Mouse (Mus musculus): ENCODE results near the gene Slc50a1. TPM values are rescaled to one million over a fixed set of nuclear protein-coding genes. Genes with fewer than 3 reads are reported as not detected.

Slc50a1 gene
- polyA plus RNA-seq, 1 experiment from 2014 or later: 38.6 TPM

DNA sequence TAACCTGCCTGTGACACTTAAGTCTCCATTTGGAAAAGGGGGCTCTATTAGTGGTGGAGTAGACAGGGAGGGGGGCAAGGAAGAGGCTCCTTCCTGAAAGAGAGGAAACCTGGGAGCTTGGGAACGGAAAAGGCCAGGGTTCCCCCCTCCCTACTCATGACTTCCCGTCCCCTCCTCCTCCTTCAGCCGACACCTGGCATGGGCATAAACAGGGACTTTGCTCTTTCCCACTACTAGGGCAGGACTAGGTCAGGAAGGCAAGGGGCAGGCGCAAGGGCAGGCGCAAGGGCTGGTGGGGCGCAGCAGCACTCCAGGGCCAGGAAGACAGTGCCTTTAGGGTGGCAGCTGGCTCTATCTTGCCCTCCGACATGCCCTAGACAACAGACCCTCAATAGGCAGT, 7.7 kb upstream of the Slc50a1 start:
- Histone ChIP-seq H3K4me2 (ENCODE audit: low read length) (peak overlapping the region; percentile 24; the same call in 1 of the 2 replicates), H3K27me3 (replicated peaks; ENCODE audit: control insufficient read depth, insufficient read depth, low read length) (peaks cover 2% of the 10 kb centered on the region; the same call in 1 of the 2 replicates), H3K4me1 (replicated peaks; ENCODE audit: control insufficient read depth, insufficient read depth, low read length) (peaks cover 36% of the 10 kb centered on the region), H3K9ac (replicated peaks; ENCODE audit: low read depth, low read length) (no peak overlapping the region), H3K27ac (ENCODE audit: low read length) (no peak overlapping the region), H3K9me3 (ENCODE audit: control insufficient read depth, low read length) (no peaks in the 10 kb centered on the region), H3K36me3 (ENCODE audit: control insufficient read depth, insufficient read depth) (no peaks in the 10 kb centered on the region), H3K4me3 (replicated peaks; ENCODE audit: low read length) (no peak overlapping the region)
- WGBS: 89% methylated on average over 6 of the region's 7 CpGs
- no peak for ATAC-seq

DNA sequence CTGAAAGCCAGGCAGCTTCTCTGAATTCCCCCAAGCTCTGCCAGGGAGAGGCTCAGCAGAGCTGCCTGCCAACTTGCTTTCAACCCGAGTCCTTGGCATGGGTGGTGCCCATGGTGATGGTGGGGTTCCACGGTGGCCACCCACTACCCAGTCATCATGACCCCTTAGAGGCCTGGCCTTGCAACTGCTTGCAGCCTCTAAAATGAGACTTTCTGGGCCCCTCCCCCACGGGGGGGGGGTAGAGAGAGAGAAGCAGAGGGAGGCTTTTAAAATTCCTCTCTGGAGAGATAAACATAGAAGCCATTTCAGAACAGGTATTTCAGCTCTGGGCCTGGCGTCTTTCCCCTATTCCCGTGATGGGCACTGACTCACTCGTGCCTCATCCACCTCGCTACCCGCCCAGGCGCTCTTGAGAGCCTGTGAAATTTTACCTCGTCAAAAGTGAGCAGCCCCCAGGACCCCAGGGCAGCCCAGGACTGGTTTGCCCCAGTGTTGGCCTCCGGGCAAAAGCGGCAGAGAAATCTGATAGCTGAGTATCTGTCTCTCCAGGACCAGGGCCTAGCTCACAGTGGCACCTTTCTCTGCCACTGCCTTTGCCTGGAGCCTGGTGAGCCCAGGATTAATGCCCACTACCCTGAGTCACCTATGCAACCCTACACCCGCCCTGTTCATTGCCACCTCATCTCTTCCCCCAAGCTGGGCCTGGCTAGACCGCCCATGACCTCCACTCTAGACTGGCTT, 7.1 kb upstream of the Slc50a1 start:
- no peak for ATAC-seq
- H3K4me3 ChIP-seq (replicated peaks; ENCODE audit: low read length): no peak overlapping the region
- no peak overlapping the region for H3K4me2 ChIP-seq (ENCODE audit: low read length)
- WGBS: 54% methylated on average over 14 of the region's 14 CpGs
- H3K27ac ChIP-seq (ENCODE audit: low read length): no peak overlapping the region
- H3K36me3 ChIP-seq (ENCODE audit: control insufficient read depth, insufficient read depth): no peaks in the 10 kb centered on the region
- H3K4me1 ChIP-seq (replicated peaks; ENCODE audit: control insufficient read depth, insufficient read depth, low read length): peaks cover 36% of the 10 kb centered on the region
- H3K9ac ChIP-seq (replicated peaks; ENCODE audit: low read depth, low read length): no peak overlapping the region; the same call in 1 of the 2 replicates
- peaks cover 2% of the 10 kb centered on the region; the same call in 1 of the 2 replicates for H3K27me3 ChIP-seq (replicated peaks; ENCODE audit: control insufficient read depth, insufficient read depth, low read length)
- H3K9me3 ChIP-seq (ENCODE audit: control insufficient read depth, low read length): no peaks in the 10 kb centered on the region

GRCm38 (mm10) chr3:89276061-89276460, 5.7 kb upstream of the Slc50a1 start:
- WGBS: 94% methylated on average over 13 of the region's 13 CpGs

DNA sequence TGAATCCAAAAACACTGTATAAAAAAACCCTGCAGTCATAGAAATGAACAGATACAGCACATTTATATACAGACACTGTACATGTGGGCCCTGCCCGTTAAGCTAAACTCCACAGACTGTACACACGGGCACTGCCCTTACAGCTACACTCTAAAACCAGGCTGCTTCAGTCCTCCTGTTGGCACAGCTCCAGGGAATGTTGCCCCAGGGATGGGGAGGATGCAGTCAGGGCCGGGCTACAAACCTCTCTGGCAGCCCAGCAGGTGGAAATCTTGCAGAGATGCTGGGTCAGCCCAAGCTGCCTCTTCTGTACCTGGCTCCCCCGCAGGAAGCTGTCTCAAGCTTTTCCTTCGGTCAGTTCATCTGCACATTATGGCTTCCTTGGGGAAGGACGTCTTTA, 1.4 kb upstream of the Slc50a1 start:
- 45% methylated on average over 6 of the region's 6 CpGs for WGBS
- Histone ChIP-seq H3K4me2 (ENCODE audit: low read length) (no peak overlapping the region), H3K9ac (replicated peaks; ENCODE audit: low read depth, low read length) (no peak overlapping the region), H3K27ac (ENCODE audit: low read length) (no peak overlapping the region), H3K27me3 (replicated peaks; ENCODE audit: control insufficient read depth, insufficient read depth, low read length) (no peaks in the 10 kb centered on the region), H3K4me3 (replicated peaks; ENCODE audit: low read length) (no peak overlapping the region), H3K36me3 (ENCODE audit: control insufficient read depth, insufficient read depth) (no peaks in the 10 kb centered on the region), H3K4me1 (replicated peaks; ENCODE audit: control insufficient read depth, insufficient read depth, low read length) (peaks cover 23% of the 10 kb centered on the region), H3K9me3 (ENCODE audit: control insufficient read depth, low read length) (no peaks in the 10 kb centered on the region)
- no peak for ATAC-seq

More at GRCm38 (mm10) chr3:89276061-89276460, 5.7 kb upstream of the Slc50a1 start:
- H3K27me3 ChIP-seq (replicated peaks; ENCODE audit: control insufficient read depth, insufficient read depth, low read length): no peaks in the 10 kb centered on the region; the same call in 1 of the 2 replicates
- peaks cover 26% of the 10 kb centered on the region for H3K4me1 ChIP-seq (replicated peaks; ENCODE audit: control insufficient read depth, insufficient read depth, low read length)
- no peaks in the 10 kb centered on the region for H3K9me3 ChIP-seq (ENCODE audit: control insufficient read depth, low read length)
- H3K9ac ChIP-seq (replicated peaks; ENCODE audit: low read depth, low read length): no peak overlapping the region
- no peaks in the 10 kb centered on the region for H3K36me3 ChIP-seq (ENCODE audit: control insufficient read depth, insufficient read depth)
- H3K4me3 ChIP-seq (replicated peaks; ENCODE audit: low read length): no peak overlapping the region
- no peak overlapping the region for H3K27ac ChIP-seq (ENCODE audit: low read length)
- no peak overlapping the region for H3K4me2 ChIP-seq (ENCODE audit: low read length)
- ATAC-seq: no peak

DNA sequence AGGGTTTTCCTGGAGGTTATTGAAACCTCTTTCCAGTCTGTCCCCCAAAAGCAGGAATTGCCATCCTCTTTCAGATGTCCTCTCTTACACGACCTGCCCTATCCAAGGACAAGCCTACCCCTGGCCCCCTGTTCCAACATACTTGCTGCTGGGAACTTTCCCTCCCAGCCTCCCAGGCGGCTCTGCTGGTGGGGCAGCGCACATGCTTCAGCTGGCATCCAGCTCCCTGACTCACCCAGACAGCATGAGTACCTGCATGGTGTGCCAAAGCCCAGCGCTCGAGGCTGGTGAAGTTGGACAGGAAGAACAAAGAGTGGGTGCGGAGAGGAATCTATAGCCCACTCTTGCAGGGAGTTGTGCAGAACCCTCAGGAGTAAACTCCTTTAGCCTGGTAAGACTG, 521 bp upstream of the Slc50a1 start:
- Histone ChIP-seq H3K9me3 (ENCODE audit: control insufficient read depth, low read length) (no peaks in the 10 kb centered on the region), H3K36me3 (ENCODE audit: control insufficient read depth, insufficient read depth) (no peaks in the 10 kb centered on the region), H3K27me3 (replicated peaks; ENCODE audit: control insufficient read depth, insufficient read depth, low read length) (no peaks in the 10 kb centered on the region), H3K4me2 (ENCODE audit: low read length) (peak overlapping the region; percentile 86), H3K4me3 (replicated peaks; ENCODE audit: low read length) (peak overlapping the region; percentile 61), H3K9ac (replicated peaks; ENCODE audit: low read depth, low read length) (peak overlapping the region; percentile 80), H3K27ac (ENCODE audit: low read length) (no peak overlapping the region; the same call in 1 of the 2 replicates), H3K4me1 (replicated peaks; ENCODE audit: control insufficient read depth, insufficient read depth, low read length) (peaks cover 26% of the 10 kb centered on the region)
- no peak for ATAC-seq
- WGBS: 43% methylated on average over 6 of the region's 6 CpGs

- H3K4me1 ChIP-seq (replicated peaks; ENCODE audit: control insufficient read depth, insufficient read depth, low read length): peaks cover 27% of the 10 kb centered on the region
- no peak for ATAC-seq
- no peaks in the 10 kb centered on the region for H3K36me3 ChIP-seq (ENCODE audit: control insufficient read depth, insufficient read depth)
- no peak overlapping the region for H3K4me3 ChIP-seq (replicated peaks; ENCODE audit: low read length)
- no peaks in the 10 kb centered on the region for H3K9me3 ChIP-seq (ENCODE audit: control insufficient read depth, low read length)
- H3K4me2 ChIP-seq (ENCODE audit: low read length): no peak overlapping the region
- no peak overlapping the region for H3K27ac ChIP-seq (ENCODE audit: low read length)
- H3K27me3 ChIP-seq (replicated peaks; ENCODE audit: control insufficient read depth, insufficient read depth, low read length): no peaks in the 10 kb centered on the region
- WGBS: 48% methylated on average over 8 of the region's 8 CpGs
- no peak overlapping the region for H3K9ac ChIP-seq (replicated peaks; ENCODE audit: low read depth, low read length)
These were observed 1.5 kb downstream of the Slc50a1 start for GRCm38 (mm10) chr3:89268916-89269315.

DNA sequence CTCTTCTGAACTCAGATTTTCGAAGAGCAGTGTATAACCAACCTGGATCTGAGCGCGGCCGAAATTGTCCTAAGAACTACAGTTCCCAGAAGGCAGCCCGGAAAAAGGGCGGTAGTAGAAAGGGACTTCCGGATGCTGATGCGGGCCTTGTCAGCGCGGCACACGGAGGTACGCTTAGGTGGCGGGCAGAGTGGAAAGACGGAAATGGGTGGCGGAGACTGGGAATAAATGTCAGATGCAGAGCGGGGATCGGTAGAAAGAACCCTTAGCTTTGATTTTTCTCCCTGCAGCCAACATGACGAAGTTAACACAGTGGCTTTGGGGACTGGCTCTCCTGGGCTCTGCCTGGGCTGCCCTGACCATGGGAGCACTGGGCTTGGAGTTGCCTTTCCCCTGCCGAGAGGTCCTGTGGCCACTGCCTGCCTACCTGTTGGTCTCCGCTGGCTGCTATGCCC, 3.9 kb downstream of the Slc50a1 start:
- under 1% methylated on average over 20 of the region's 20 CpGs for WGBS
- H3K9ac ChIP-seq (replicated peaks; ENCODE audit: low read depth, low read length): peak overlapping the region; percentile 92

GRCm38 (mm10) chr3:89262417-89262816, 8.0 kb downstream of the Slc50a1 start:
- WGBS: 77% methylated on average over 10 of the region's 10 CpGs
- no peaks in the 10 kb centered on the region for H3K9me3 ChIP-seq (ENCODE audit: control insufficient read depth, low read length)
- H3K4me2 ChIP-seq (ENCODE audit: low read length): no peak overlapping the region
- H3K9ac ChIP-seq (replicated peaks; ENCODE audit: low read depth, low read length): no peak overlapping the region
- no peak overlapping the region for H3K4me3 ChIP-seq (replicated peaks; ENCODE audit: low read length)
- H3K27ac ChIP-seq (ENCODE audit: low read length): no peak overlapping the region
- H3K36me3 ChIP-seq (ENCODE audit: control insufficient read depth, insufficient read depth): no peaks in the 10 kb centered on the region
- no peaks in the 10 kb centered on the region for H3K27me3 ChIP-seq (replicated peaks; ENCODE audit: control insufficient read depth, insufficient read depth, low read length)
- no peak for ATAC-seq
- H3K4me1 ChIP-seq (replicated peaks; ENCODE audit: control insufficient read depth, insufficient read depth, low read length): peaks cover 10% of the 10 kb centered on the region

More for the DNA sequence above, 3.9 kb downstream of the Slc50a1 start:
- Histone ChIP-seq H3K9me3 (ENCODE audit: control insufficient read depth, low read length) (no peaks in the 10 kb centered on the region), H3K4me3 (replicated peaks; ENCODE audit: low read length) (peak overlapping the region; percentile 65), H3K4me1 (replicated peaks; ENCODE audit: control insufficient read depth, insufficient read depth, low read length) (peaks cover 27% of the 10 kb centered on the region), H3K27ac (ENCODE audit: low read length) (peak overlapping the region; percentile 62), H3K27me3 (replicated peaks; ENCODE audit: control insufficient read depth, insufficient read depth, low read length) (no peaks in the 10 kb centered on the region), H3K4me2 (ENCODE audit: low read length) (peak overlapping the region; percentile 75), H3K36me3 (ENCODE audit: control insufficient read depth, insufficient read depth) (no peaks in the 10 kb centered on the region)
- peak; percentile 93 for ATAC-seq

DNA sequence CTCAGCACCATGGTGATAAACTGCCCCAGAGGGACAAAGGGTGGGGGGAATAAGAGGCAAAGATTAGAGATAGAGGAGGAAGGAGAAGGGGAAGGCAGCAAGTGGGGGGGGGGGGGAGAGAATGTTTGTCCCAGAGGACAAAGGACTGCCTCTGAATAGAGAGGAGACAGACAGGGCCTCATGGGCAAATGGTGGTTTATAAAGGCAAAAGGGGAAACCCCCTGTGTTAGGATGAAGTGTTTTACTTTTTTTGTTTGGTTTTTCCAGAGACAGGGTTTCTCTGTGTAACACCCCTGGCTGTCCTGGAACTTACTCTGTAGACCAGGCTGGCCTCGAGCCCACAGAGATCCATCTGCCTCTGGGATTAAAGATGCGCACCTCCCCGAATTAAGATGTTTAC, 10.2 kb downstream of the Slc50a1 start:
- Histone ChIP-seq H3K36me3 (ENCODE audit: control insufficient read depth, insufficient read depth) (no peaks in the 10 kb centered on the region), H3K4me1 (replicated peaks; ENCODE audit: control insufficient read depth, insufficient read depth, low read length) (no peaks in the 10 kb centered on the region), H3K9me3 (ENCODE audit: control insufficient read depth, low read length) (no peaks in the 10 kb centered on the region), H3K4me3 (replicated peaks; ENCODE audit: low read length) (no peak overlapping the region), H3K4me2 (ENCODE audit: low read length) (no peak overlapping the region), H3K27me3 (replicated peaks; ENCODE audit: control insufficient read depth, insufficient read depth, low read length) (no peaks in the 10 kb centered on the region), H3K9ac (replicated peaks; ENCODE audit: low read depth, low read length) (no peak overlapping the region), H3K27ac (ENCODE audit: low read length) (no peak overlapping the region)
- WGBS: 71% methylated on average over 3 of the region's 3 CpGs
- ATAC-seq: no peak
